Mouse (Mus musculus) T-helper 17 cell (primary cell): ENCODE results near the gene Fxyd1.

Experiments
- in situ Hi-C, 2 experiments: fragments of 300-600 bp; cut with MboI, MseI; formaldehyde crosslinking; loops; 1 replicate in 1 of 2; 2 replicates in 1 of 2; pipeline ENCODE4 v1.15.1; 2025; ENCODE audit warnings: high pct_unique_total_duplicates in 2 of 2

The Fxyd1 gene

GRCm38 (mm10) chr7:31057071-31057470, at the start of gene Fxyd1:
TSS of gene Fxyd1 (minus strand) at chr7:31057199.
- in situ Hi-C loops: no loop called here

DNA sequence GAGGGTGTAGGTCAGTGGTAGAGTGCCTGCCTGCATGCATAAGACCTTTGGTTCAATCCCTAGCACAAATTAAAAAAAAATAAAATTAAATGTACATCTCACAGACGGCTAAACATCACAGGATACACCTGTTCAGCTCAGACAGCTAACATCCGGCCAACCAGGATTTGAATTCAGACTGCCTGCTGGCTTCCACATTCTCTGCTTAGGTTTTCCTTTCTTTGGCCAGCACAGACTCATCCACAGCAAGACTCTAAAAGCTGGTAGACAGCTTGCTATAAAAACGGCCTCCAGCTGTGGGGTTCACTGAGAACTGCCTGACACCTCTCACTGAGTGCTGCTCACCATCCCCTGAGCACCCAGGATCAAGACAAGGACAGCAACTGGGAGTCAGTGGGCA, 49.2 kb upstream of the Fxyd1 start:
- in situ Hi-C loops: no loop called here

DNA sequence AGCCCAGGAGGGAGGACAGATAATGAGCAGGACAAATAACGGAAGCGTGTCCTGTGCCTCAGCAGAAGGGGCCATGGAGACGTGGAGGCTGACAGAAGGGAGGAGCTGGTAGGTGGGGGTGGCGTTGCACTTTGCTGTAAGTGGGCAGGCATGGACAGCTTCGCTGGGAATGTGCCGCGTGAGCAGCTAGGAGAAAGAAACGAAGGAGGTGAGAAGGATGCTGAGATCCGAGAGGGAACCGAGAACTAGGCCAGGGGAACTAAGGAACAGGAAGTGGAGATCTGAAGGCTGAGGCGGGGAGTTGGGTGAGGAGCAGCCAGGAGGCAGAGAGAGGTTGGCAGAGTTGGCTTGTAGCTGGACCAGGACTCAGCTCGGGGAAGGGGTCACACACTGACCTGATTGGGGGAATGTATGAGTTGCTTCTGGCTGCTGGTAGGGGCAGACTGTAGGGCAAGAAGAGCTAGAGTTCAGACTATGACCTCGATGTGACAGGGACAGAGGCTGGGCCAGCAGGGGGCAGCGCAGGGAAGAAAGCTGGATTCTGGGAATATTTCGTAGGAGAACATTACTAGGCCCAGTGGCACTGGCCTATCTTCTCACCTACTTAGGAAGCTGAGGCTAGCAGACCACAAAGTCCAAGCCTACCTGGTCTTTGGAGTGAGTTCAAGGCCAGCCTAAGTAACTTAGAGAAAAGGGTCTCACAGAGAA, 48.2 kb upstream of the Fxyd1 start:
- in situ Hi-C loops: no loop called here

GRCm38 (mm10) chr7:31100786-31101185, 43.8 kb upstream of the Fxyd1 start:
- in situ Hi-C loops: no loop called here

DNA sequence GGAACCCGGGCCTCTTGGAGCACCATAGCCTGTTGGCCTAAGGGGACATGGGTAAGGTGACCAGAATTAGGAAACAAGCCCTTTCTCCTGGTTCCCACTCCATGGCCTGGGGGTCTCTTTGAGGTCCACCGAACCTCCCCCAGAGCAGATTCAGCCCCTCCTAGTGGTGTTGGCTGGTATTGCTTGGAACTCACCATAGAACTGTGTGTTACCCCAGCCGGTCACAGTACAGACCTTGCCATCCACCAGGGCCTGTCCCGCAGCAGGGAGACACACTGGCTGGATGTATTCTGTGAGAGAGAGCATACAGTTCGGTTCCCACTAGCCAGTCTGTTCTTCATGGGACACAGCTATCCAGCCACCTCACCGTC, 42.6 kb upstream of the Fxyd1 start:
- in situ Hi-C loops: loop anchor here in 1 of 2 experiments (5.0 kb wide), 1 partner anchor 37 kb away; no protein-coding TSS in a partner anchor

DNA sequence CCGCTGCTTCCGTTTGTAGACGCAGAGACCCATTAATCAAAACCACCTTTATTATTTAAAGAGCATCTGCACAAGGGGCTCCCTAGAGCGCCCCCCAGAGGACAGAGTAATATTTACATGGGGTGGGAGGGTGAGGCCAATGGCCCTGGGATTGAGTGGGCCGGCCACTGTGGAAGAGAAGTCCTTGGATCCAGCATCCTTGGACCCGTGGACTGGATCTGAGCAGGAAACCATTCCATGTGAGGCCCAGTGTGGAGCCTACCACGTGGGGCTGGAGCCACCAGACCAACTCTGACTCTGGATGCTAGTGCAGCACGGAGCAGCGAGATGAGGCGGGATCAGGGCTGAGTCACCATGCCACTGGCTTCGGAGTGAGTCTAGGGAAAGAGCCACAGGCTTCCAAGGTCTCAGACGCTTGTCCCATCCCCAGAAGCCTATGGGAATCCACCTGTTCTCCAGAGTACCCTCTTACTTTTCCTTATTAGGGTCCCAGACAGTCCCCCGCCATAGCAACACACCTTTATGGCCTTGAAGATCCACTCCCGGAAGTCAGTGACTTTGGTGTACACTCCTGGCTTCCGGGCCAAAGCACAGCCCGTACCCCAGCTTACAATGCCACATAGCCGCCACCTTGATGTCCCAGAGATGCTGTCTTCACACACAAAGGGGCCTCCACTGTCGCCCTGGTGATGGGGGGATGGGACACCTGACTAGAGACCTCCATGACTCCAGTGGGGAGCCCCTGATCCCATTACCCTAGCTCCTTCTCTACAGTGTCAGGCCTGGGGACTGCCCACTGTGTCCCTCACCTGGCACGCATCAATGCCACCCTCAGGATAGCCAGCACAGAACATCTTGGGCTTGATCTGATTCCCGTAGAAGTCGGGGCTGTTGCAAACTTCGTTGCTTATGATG, 42.0 kb upstream of the Fxyd1 start:
- in situ Hi-C loops: loop anchor here in 1 of 2 experiments (5.0 kb wide), 1 partner anchor 37 kb away; no protein-coding TSS in a partner anchor

- in situ Hi-C loops: loop anchor here in 1 of 2 experiments (5.0 kb wide), 1 partner anchor 35 kb away; no protein-coding TSS in a partner anchor
Measured at GRCm38 (mm10) chr7:31097583-31098248, 40.7 kb upstream of the Fxyd1 start.

DNA sequence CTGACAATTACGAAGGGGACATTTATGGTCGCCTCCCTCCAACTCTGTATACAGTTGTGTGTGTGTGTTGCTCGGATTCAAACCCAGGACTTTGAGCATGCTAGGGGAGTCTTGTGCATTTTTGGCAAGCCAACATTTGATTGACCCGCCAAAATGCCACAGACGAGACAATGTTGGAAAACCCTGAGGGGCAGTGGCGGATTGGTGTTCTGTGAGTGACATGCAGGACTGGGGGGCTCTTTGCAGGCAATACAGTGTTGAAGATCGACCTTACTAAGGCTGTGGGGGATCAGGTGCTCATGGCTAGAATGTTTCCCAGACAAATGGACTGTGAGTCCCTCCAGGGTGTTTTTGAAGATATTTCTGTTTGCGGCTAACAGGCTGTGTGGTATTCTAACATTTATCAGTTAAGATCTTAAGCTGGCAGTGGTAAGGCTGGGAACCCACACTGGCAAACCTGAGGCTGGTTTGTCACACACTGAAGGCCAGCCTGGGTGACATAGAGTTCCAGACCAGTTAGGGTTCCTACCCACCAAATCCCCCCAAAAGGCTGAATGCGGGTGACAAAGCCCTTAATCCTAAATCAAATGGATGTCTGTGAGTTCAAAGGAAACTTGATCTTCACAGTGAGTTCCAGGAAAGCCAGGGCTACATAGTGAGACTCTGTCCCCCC, 40.0 kb upstream of the Fxyd1 start:
- in situ Hi-C loops: loop anchor here in 1 of 2 experiments (5.0 kb wide), 1 partner anchor 35 kb away; no protein-coding TSS in a partner anchor

DNA sequence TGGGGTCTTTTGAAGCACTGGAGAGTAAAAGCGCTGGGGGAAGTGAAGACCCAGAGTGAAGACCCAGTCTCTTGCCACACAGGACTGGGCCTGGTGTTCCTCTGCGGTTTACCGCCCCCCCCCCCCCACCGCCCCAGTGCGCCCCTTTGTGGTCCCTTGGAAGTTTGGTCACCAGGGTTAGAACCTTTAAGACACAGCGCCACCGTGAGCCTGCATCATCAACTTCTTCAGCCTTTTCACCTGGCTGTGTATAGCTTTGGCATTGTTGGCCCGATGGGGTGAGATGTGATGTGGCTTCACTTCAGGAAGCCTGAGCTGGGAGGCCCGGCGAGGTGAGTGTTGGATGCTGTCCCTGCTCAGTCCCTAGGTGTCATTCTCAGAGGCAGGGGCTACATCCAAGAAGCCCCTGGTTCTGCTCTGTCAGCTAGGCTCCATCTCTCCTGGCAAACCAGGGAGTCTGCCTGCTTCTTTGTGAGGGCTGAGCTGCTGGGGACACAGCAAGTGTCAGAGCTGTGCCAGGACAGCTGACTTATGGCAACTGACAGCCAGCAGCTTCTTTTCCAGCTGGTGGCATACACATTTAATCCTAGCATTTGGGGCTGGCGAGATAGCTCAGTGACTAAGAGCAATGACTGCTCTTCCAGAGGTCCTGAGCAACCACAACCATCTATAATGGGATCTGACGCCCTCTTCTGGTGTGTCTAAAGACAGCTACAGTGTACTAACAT, 37.9 kb upstream of the Fxyd1 start:
- in situ Hi-C loops: loop anchor here in 1 of 2 experiments (5.0 kb wide), 1 partner anchor 33 kb away; no protein-coding TSS in a partner anchor

DNA sequence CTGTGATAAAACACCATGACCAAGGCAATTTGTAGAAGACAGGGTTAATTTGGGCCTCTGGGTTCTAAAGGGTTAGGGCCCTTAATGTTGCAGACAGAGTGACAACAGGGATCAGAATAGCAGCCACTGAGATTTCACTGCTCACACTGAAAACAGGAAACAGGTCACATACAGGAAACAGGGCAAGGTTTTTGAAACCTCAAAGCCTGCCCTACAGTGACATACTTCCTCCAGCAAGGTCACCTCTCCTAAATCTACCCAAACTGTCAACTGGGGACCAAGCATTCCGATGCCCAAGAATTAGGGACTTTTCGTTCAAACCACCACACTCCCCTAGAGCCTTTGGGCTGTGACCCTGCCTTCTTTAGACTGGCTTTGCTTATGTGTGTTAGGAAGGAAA, 32.7 kb upstream of the Fxyd1 start:
- in situ Hi-C loops: no loop called here

DNA sequence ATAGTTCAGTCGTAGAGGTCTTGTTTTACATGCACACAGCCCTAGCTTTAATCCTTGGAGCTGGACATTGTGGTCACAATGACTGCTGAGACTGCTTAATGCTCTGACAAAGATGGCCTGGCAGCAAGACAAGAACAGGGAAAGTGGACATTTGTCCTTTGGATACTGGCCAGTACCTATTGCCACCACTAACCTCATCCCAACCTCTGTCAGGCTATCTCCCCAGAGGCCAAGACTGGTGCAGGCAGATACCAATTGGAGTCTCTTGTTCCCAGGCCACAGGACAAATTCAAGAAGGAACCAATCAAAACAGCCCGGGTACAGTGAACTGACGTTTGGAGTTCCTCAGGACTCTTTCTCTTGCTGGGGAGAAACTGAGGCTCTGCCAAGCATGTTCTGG, 31.2 kb upstream of the Fxyd1 start:
- in situ Hi-C loops: no loop called here

DNA sequence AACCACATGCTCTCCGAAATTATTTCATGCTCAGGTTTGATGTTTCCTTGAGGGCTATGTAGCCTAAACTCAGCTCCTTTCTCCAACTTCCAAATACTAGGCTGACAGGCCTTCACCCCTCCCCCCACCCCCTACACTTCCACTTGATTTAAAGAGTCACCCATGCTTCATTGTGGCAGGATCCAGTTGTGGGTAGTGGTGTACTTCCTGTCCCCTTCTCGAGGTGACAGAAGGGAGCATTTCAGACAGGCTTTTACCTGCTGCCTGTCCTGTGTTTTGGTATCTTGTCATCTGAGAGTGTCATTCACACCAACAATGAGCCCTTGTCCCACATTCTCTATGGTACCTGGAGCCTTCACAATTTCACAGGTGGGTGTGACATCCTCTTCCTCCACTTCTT, 30.3 kb upstream of the Fxyd1 start:
- in situ Hi-C loops: no loop called here

- in situ Hi-C loops: no loop called here
Measured at GRCm38 (mm10) chr7:31086175-31086755, 29.3 kb upstream of the Fxyd1 start.

DNA sequence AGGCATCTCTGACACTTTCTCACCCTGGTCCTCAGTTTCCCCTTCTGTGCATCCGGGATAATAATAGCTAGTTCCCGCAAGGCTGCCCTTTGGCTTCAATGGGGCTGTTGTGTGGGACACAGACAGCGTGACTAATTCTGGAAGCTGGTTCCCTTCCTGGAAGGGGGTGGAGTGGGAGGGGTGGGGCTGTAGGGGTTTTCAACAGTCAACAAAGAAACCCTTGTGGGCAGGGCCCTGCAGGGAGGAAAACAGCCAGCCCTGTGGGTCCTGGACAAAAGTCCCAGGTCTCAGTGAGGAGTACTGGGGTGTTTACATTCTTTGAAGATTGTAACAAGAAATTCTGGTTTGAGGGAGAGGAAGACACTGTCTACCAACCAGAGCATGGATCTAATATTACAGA, 28.2 kb upstream of the Fxyd1 start:
- in situ Hi-C loops: no loop called here

DNA sequence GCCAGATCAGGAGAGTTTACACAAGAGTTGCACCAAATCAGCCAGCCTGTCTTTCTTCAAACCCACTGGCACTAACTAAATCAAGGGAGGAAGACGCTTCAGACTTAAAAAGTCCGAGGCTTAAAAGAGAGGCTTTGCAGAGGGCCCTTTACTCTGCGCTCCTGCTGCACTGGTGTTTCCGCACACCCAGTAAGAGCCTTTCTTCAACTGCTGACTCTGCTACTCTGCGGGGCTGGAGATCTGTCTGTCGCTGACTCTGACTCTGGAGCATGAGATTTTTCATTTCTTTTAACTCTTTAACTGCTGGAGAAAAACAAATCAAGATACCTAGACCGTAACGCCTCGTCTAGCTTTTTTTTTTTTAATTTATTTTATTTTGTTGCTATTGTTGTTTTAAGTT, 27.1 kb upstream of the Fxyd1 start:
- in situ Hi-C loops: no loop called here

DNA sequence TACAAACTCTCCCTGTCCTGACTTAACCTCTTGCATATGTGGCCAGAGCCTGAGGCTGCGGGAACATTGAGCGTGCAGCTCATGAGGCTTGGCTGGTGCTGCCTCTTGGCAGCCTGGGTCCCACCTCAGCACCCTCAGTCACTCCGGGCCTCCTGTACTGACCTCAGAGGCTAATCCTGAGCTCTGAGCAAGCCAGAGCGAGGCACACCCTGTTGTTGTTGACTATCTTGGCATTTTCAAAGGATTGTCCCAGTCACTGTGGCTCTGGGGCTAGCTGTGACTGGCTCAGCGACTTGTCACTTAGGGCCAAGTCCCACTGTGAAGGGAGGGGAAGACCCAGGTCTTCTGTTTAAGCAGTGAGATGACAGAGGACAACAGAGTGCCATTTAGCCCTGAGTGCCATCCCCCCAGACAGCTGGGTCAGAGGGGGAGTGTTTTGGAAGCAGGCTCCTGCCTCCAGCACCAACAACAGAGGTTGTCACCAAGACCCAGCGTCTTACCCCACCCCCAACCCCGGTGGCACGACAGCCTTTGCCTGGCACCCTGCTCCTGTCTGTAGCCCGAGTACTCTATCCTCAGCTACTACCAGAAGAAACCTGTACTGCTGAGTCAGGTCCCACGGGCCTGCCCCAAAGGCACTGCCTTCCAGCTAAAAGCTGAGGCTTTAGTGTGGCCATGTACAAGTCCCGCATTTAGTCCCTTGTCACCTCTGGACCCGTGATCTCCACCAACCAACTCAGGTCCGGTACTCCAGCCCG, 26.0 kb upstream of the Fxyd1 start:
- in situ Hi-C loops: no loop called here

GRCm38 (mm10) chr7:31082106-31082505, 25.1 kb upstream of the Fxyd1 start:
- in situ Hi-C loops: no loop called here

GRCm38 (mm10) chr7:31081106-31081505, 24.1 kb upstream of the Fxyd1 start:
- in situ Hi-C loops: no loop called here

- in situ Hi-C loops: no loop called here
Measured at GRCm38 (mm10) chr7:31080611-31081010, 23.6 kb upstream of the Fxyd1 start.

DNA sequence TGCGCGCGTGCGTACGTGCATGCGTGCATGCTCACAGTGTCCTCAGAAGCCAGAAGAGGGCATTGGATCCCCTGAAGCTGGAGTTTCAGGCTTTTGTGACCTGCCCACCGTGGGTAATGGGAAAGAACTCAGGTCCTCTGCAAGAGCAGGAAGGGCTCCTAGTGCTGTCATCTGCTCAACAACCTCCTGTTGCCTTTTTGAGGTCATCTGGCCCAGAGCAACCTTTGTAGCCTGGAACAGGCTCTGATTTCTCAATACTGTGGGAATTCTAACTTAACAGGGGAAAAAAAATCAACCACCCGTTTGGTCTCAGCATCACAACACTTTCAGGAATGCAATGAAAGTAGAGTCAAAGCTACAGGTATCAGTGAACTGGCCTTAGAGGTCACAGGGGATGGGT, 22.7 kb upstream of the Fxyd1 start:
- in situ Hi-C loops: no loop called here
